Mouse (Mus musculus) lung, adult 2 months (tissue): Measurements from ENCODE around the gene Entpd2.

Experiments
- CTCF ChIP-seq: fragments of 200-500 bp; IDR thresholded peaks from 2 replicates; pipeline ENCODE4 v1.5.1; 2011; ENCODE audit warnings: mild to moderate bottlenecking, low read length, control low read depth; ENCODE audit not compliant: insufficient read depth
- POLR2A ChIP-seq: fragments of 200-500 bp; IDR thresholded peaks from 2 replicates; pipeline ENCODE4 v1.6.1; 2011; ENCODE audit warnings: low read depth, mild to moderate bottlenecking, control low read depth, low read length, borderline replicate concordance; ENCODE audit errors: extremely low read depth

GRCm38 (mm10) chr2:25364313-25364712 lies 31.4 kb upstream of the Entpd2 start:
- no peak for TF ChIP-seq POLR2A
- TF ChIP-seq CTCF, result no peak
